Mouse (Mus musculus) thymus, adult 2 months (tissue): ENCODE results near the gene Snap47.

Experiments used
- CTCF ChIP-seq: fragments of 200-500 bp; IDR thresholded peaks from 2 replicates; pipeline ENCODE4 v1.5.1; 2012; ENCODE audit warnings: mild to moderate bottlenecking, control low read depth, low read length, moderate library complexity, borderline replicate concordance; ENCODE audit not compliant: control insufficient read depth, poor library complexity, insufficient read depth; ENCODE audit errors: extremely low read depth
- POLR2A ChIP-seq: fragments of 200-500 bp; IDR thresholded peaks from 2 replicates; pipeline ENCODE4 v1.6.1; 2012; ENCODE audit warnings: mild to moderate bottlenecking, low read length, control low read depth, moderate library complexity; ENCODE audit not compliant: control insufficient read depth, poor library complexity, insufficient read depth; ENCODE audit errors: extremely low read depth

- TF ChIP-seq CTCF = no peak
- no peak for TF ChIP-seq POLR2A
Measured at GRCm38 (mm10) chr11:59432261-59432660, 18.7 kb downstream of the Snap47 start.
